14 mouse cellular contexts compared by ENCODE assay signal in genomic region chr10:76201416-76201815, GRCm38 (mm10). TPM values are rescaled to one million over a fixed set of nuclear protein-coding genes. Genes with fewer than 3 reads are reported as not detected.
"Had no signal": no experiment of that assay in that cellular context is flagged by ENCODE, and none has a peak within 500 bp of the region (broad histone marks: within the 10 kb centered on the region; RNA-seq: fewer than 3 reads in every experiment).

No protein-coding gene starts in this region.

- H3K4me1 ChIP-seq: midbrain, embryonic 12.5 days; neural tube, embryonic 13.5 days had no signal

- ATAC-seq: midbrain, embryonic 16.5 days had no signal

- H3K9me3 ChIP-seq: midbrain, embryonic 10.5 days; midbrain, embryonic 12.5 days; neural tube, embryonic 13.5 days; neural tube, embryonic 15.5 days had no signal

- H3K4me3 ChIP-seq: midbrain, embryonic 10.5 days; midbrain, embryonic 12.5 days; myocyte; neural tube, embryonic 13.5 days; neural tube, embryonic 15.5 days had no signal

- DNase-seq: thymus, adult 18-20 months had no signal

- H3K27ac ChIP-seq: midbrain, embryonic 10.5 days; midbrain, embryonic 12.5 days; neural tube, embryonic 13.5 days; neural tube, embryonic 15.5 days had no signal

- H3K9ac ChIP-seq: lung, embryonic 14.5 days; midbrain, embryonic 12.5 days; neural tube, embryonic 13.5 days; neural tube, embryonic 15.5 days had no signal

- H3K4me2 ChIP-seq: lung, embryonic 14.5 days; midbrain, embryonic 12.5 days; neural tube, embryonic 13.5 days; neural tube, embryonic 15.5 days had no signal

- H3K27me3 ChIP-seq: midbrain, embryonic 12.5 days; neural tube, embryonic 13.5 days; neural tube, embryonic 15.5 days had no signal

RNA-seq across cellular contexts. Expression of gene S100b, which starts 52.2 kb away (rescaled TPM):
- polyA plus RNA-seq: lung, embryonic 14.5 days; midbrain, embryonic 10.5 days had no signal

RNA-seq across cellular contexts. Expression of gene Slc5a4a, which starts 54.2 kb away (rescaled TPM):
- polyA plus RNA-seq: lung, embryonic 14.5 days; lung, embryonic 16.5 days; midbrain, embryonic 10.5 days; midbrain, embryonic 12.5 days; midbrain, embryonic 14.5 days; myocyte; neural tube, embryonic 11.5 days; neural tube, embryonic 13.5 days; stomach, embryonic 14.5 days; stomach, embryonic 16.5 days; thymus, postnatal 0 days had no signal
